Mouse (Mus musculus) myocyte (in vitro differentiated cells): ENCODE data around the gene Hnrnpa1.

Experiments used
- POLR2A ChIP-seq: IDR thresholded peaks from one replicate; pipeline ENCODE4 v1.6.1; 2011; ENCODE audit warnings: low read depth, mild to moderate bottlenecking, control low read depth, moderate library complexity; ENCODE audit not compliant: insufficient read length
- POLR2AphosphoS2 ChIP-seq: IDR thresholded peaks from one replicate; pipeline ENCODE4 v1.6.1; 2011; ENCODE audit warnings: low read depth, control low read depth; ENCODE audit not compliant: insufficient read length
- REST ChIP-seq: IDR thresholded peaks from one replicate; pipeline ENCODE4 v1.6.1; 2011; ENCODE audit warnings: mild to moderate bottlenecking, control low read depth, moderate library complexity; ENCODE audit not compliant: insufficient read depth, insufficient read length
- USF1 ChIP-seq: IDR thresholded peaks from one replicate; pipeline ENCODE4 v1.6.1; 2011; ENCODE audit warnings: low read depth, mild to moderate bottlenecking, control low read depth, moderate library complexity

DNA sequence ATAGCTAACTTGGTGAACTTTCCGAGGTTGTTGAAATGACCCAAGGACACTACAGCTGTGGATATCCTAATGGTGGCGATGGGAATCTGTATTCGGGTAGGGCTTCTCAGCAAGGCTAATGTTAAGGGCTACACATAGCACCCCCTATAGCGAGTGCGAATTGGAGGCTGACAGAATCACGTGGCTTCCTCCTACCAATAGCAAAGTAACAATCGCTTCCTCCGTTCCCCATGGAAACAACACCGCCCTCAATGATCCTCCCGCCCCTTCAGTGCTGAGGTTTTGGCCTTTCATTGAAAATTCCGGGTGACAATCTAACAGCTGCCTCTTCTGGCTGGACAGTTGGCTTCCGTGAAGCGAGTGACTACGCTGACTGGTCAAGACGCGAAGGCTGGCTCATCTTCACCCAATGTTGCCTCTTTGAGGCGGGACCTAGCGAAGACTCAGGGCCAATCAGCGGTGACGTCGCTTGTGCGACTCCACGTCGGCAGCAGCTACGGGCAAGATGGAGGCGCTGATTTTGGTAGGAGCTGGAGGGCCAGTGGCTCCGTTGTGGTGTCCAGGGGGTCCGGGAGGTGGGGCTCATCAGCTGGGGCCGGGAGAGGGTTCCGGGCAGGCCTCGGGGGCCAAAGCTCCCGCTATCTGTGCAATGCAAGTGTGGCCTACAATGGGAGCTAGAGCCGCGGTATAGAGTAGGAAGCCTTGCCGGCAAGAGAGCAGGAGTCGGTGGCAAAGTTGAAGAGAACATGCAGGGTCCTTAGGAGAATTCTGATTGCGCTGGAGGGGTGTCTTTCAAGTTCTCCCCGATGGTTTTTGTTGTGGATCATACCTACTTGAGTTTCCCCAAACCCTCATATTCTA lies 32.4 kb downstream of the Hnrnpa1 start, which contains the start of gene Copz1:
- TF ChIP-seq POLR2AphosphoS2: peak; percentile 85
- no peak for TF ChIP-seq REST
- TF ChIP-seq USF1: peak; percentile 99
- peak; percentile 89 for TF ChIP-seq POLR2A
